Mouse (Mus musculus): ENCODE results near the gene Prkn. TPM values are rescaled to one million over a fixed set of nuclear protein-coding genes. Genes with fewer than 3 reads are reported as not detected.
"Not testable (repeated sequence)": the region's sequence is repeated elsewhere in the genome, so short reads cannot be mapped to it uniquely, and the experiment has no call there.

The Prkn gene
- total RNA-seq, 2 experiments from 2014 or later: 15.7 to 19.9 TPM

- DNase-seq (ENCODE audit: low spot score in 2 of 2): peak in 1 of 2 experiments; percentile 44
These were observed 1132.4 kb downstream of the Prkn start for GRCm38 (mm10) chr17:11972550-11972949.

GRCm38 (mm10) chr17:11972969-11973787 is 1133.0 kb downstream of the Prkn start:
- DNase-seq (ENCODE audit: low spot score in 2 of 2): peak; percentile 41 to 58

- peak; percentile 61 to 69 for DNase-seq (ENCODE audit: low spot score in 2 of 2)
These were observed 1135.0 kb downstream of the Prkn start for GRCm38 (mm10) chr17:11975062-11975607.

- peak; percentile 53 to 64 for DNase-seq (ENCODE audit: low spot score in 2 of 2)
These were observed 1138.2 kb downstream of the Prkn start for GRCm38 (mm10) chr17:11978260-11978821.

- DNase-seq (ENCODE audit: low spot score in 2 of 2): no peak
These were observed 1141.5 kb downstream of the Prkn start for GRCm38 (mm10) chr17:11981666-11982065.

- no peak for DNase-seq (ENCODE audit: low spot score in 2 of 2)
These were observed 1148.1 kb downstream of the Prkn start for GRCm38 (mm10) chr17:11988110-11988837.

GRCm38 (mm10) chr17:11989296-11989695 is 1149.1 kb downstream of the Prkn start:
- no peak for DNase-seq (ENCODE audit: low spot score in 2 of 2)

GRCm38 (mm10) chr17:11990386-11991087 is 1150.4 kb downstream of the Prkn start:
- no peak for DNase-seq (ENCODE audit: low spot score in 2 of 2)

- DNase-seq (ENCODE audit: low spot score in 2 of 2): peak; percentile 64 to 73
These were observed 1153.1 kb downstream of the Prkn start for GRCm38 (mm10) chr17:11993249-11993648.

GRCm38 (mm10) chr17:11994252-11994651 is 1154.1 kb downstream of the Prkn start:
- no peak for DNase-seq (ENCODE audit: low spot score in 2 of 2)

GRCm38 (mm10) chr17:11994754-11995153 is 1154.6 kb downstream of the Prkn start:
- DNase-seq (ENCODE audit: low spot score in 2 of 2): not testable (repeated sequence)

- DNase-seq (ENCODE audit: low spot score in 2 of 2): no peak
These were observed 1155.3 kb downstream of the Prkn start for GRCm38 (mm10) chr17:11995522-11995921.

- no peak for DNase-seq (ENCODE audit: low spot score in 2 of 2)
These were observed 1156.1 kb downstream of the Prkn start for GRCm38 (mm10) chr17:11996311-11996710.

- no peak for DNase-seq (ENCODE audit: low spot score in 2 of 2)
These were observed 1160.1 kb downstream of the Prkn start for GRCm38 (mm10) chr17:12000285-12000684.

- DNase-seq (ENCODE audit: low spot score in 2 of 2): no peak
These were observed 1181.1 kb downstream of the Prkn start for GRCm38 (mm10) chr17:12021326-12021725.

- DNase-seq (ENCODE audit: low spot score in 2 of 2): no peak
These were observed 1189.2 kb downstream of the Prkn start for GRCm38 (mm10) chr17:12029362-12029761.

- no peak for DNase-seq (ENCODE audit: low spot score in 2 of 2)
These were observed 1189.8 kb downstream of the Prkn start for GRCm38 (mm10) chr17:12029921-12030461.

- no peak for DNase-seq (ENCODE audit: low spot score in 2 of 2)
These were observed 1190.5 kb downstream of the Prkn start for GRCm38 (mm10) chr17:12030556-12031160.

GRCm38 (mm10) chr17:12031203-12031942 is 1191.2 kb downstream of the Prkn start:
- DNase-seq (ENCODE audit: low spot score in 2 of 2): peak; percentile 81 to 83

Data from layer of hippocampus, postnatal 10 days (tissue).